8 mouse cellular contexts compared by ENCODE assay signal in genomic region chr5:140790392-140790791, GRCm38 (mm10). TPM values are rescaled to one million over a fixed set of nuclear protein-coding genes. Genes with fewer than 3 reads are reported as not detected.
DNase-seq lines count a peak whose midpoint lies in the region; ATAC-seq and TF ChIP-seq lines count a peak whose summit lies in the region.

No protein-coding gene starts in this region.

- peak overlapping the region; percentile 89 for H3K27ac ChIP-seq in liver, embryonic 11.5 days (ENCODE audit: low read depth, low read length)
- peak overlapping the region; percentile 84 for H3K27ac ChIP-seq in embryonic facial prominence, embryonic 15.5 days (replicated peaks)
- 0 out of 2 replicates have a peak overlapping the region, but pooled peaks have one; percentile 71 for H3K27ac ChIP-seq in intestine, postnatal 0 days (ENCODE audit: low read depth, low read length)
- peak overlapping the region; percentile 84 for H3K27ac ChIP-seq in neural tube, embryonic 14.5 days (ENCODE audit: low read depth, low read length)

- H3K4me2 ChIP-seq in liver, embryonic 11.5 days, result no peak overlapping the region
- no peak overlapping the region for H3K4me2 ChIP-seq in embryonic facial prominence, embryonic 15.5 days (replicated peaks)
- no peak overlapping the region for H3K4me2 ChIP-seq in intestine, postnatal 0 days (replicated peaks; ENCODE audit: low read depth)
- H3K4me2 ChIP-seq in neural tube, embryonic 14.5 days (ENCODE audit: low read depth, low read length), result no peak overlapping the region; the same call in 1 of the 2 replicates

- 58% methylated on average over 2 of the region's 2 CpGs for WGBS in liver, embryonic 11.5 days
- WGBS in embryonic facial prominence, embryonic 15.5 days, result 27% methylated on average over 2 of the region's 2 CpGs
- 34% methylated on average over 2 of the region's 2 CpGs for WGBS in intestine, postnatal 0 days
- WGBS in neural tube, embryonic 14.5 days, result 36% methylated on average over 2 of the region's 2 CpGs

- H3K9me3 ChIP-seq in liver, embryonic 11.5 days (ENCODE audit: control insufficient read depth, low read length), result no peaks in the 10 kb centered on the region
- no peaks in the 10 kb centered on the region for H3K9me3 ChIP-seq in embryonic facial prominence, embryonic 15.5 days (replicated peaks)
- H3K9me3 ChIP-seq in intestine, postnatal 0 days (ENCODE audit: control insufficient read depth), result no peaks in the 10 kb centered on the region
- H3K9me3 ChIP-seq in neural tube, embryonic 14.5 days (ENCODE audit: control insufficient read depth, low read length), result no peaks in the 10 kb centered on the region

- no peak for ATAC-seq in liver, embryonic 11.5 days (replicated peaks; ENCODE audit: low FRiP score)
- ATAC-seq in embryonic facial prominence, embryonic 15.5 days (ENCODE audit: insufficient number of reproducible peaks, low FRiP score, low TSS enrichment, low read depth), result no peak
- ATAC-seq in intestine, postnatal 0 days, result no peak
- ATAC-seq in neural tube, embryonic 14.5 days (ENCODE audit: low read depth), result no peak

- peaks cover under 1% of the 10 kb centered on the region; the same call in 1 of the 2 replicates for H3K36me3 ChIP-seq in liver, embryonic 11.5 days (ENCODE audit: control insufficient read depth, insufficient read depth, low read length)
- H3K36me3 ChIP-seq in embryonic facial prominence, embryonic 15.5 days, result 0 out of 2 replicates have a peak, but pooled peaks cover 1% of the 10 kb centered on the region
- H3K36me3 ChIP-seq in intestine, postnatal 0 days (ENCODE audit: control insufficient read depth, insufficient read depth), result no peaks in the 10 kb centered on the region
- no peaks in the 10 kb centered on the region for H3K36me3 ChIP-seq in neural tube, embryonic 14.5 days (ENCODE audit: control insufficient read depth, insufficient read depth, low read length)

- TF ChIP-seq CTCF in intestine, postnatal 0 days (IDR thresholded peaks at IDR 0.05; ENCODE audit: low read depth), result no peak

- H3K27me3 ChIP-seq in liver, embryonic 11.5 days (replicated peaks; ENCODE audit: control insufficient read depth, insufficient read depth, low read length), result no peaks in the 10 kb centered on the region
- H3K27me3 ChIP-seq in embryonic facial prominence, embryonic 15.5 days, result no peaks in the 10 kb centered on the region
- H3K27me3 ChIP-seq in intestine, postnatal 0 days (replicated peaks; ENCODE audit: control insufficient read depth, insufficient read depth, low read length), result no peaks in the 10 kb centered on the region
- H3K27me3 ChIP-seq in neural tube, embryonic 14.5 days (ENCODE audit: control insufficient read depth, insufficient read depth, low read length), result no peaks in the 10 kb centered on the region

- no peak for DNase-seq in liver, embryonic 11.5 days (ENCODE audit: low spot score)
- no peak for DNase-seq in liver
- DNase-seq in gastrocnemius, postnatal 25 days, result no peak
- DNase-seq in urinary bladder, postnatal 36 days (ENCODE audit: low spot score in 2 of 2), result no peak
- no peak for DNase-seq in T-cell, adult 2 months (ENCODE audit: low spot score)

- H3K4me1 ChIP-seq in liver, embryonic 11.5 days (replicated peaks; ENCODE audit: control insufficient read depth, insufficient read depth, low read length), result peaks cover 65% of the 10 kb centered on the region
- H3K4me1 ChIP-seq in embryonic facial prominence, embryonic 15.5 days, result peaks cover 71% of the 10 kb centered on the region
- peaks cover 11% of the 10 kb centered on the region; the same call in 1 of the 2 replicates for H3K4me1 ChIP-seq in intestine, postnatal 0 days (replicated peaks; ENCODE audit: control insufficient read depth, insufficient read depth, low read length)
- H3K4me1 ChIP-seq in neural tube, embryonic 14.5 days (ENCODE audit: control insufficient read depth, insufficient read depth, low read length), result peaks cover 27% of the 10 kb centered on the region; the same call in 1 of the 2 replicates

- no peak overlapping the region for H3K4me3 ChIP-seq in liver, embryonic 11.5 days (ENCODE audit: low read depth, low read length)
- H3K4me3 ChIP-seq in embryonic facial prominence, embryonic 15.5 days (replicated peaks), result no peak overlapping the region
- no peak overlapping the region for H3K4me3 ChIP-seq in intestine, postnatal 0 days (ENCODE audit: low read depth, low read length)
- H3K4me3 ChIP-seq in neural tube, embryonic 14.5 days (ENCODE audit: low read depth, low read length), result no peak overlapping the region

- no peak overlapping the region for H3K9ac ChIP-seq in liver, embryonic 11.5 days (ENCODE audit: low read depth, low read length)
- no peak overlapping the region for H3K9ac ChIP-seq in embryonic facial prominence, embryonic 15.5 days
- no peak overlapping the region for H3K9ac ChIP-seq in intestine, postnatal 0 days (ENCODE audit: low read depth, low read length)
- no peak overlapping the region for H3K9ac ChIP-seq in neural tube, embryonic 14.5 days (replicated peaks; ENCODE audit: low read depth, low read length)

RNA-seq across cellular contexts. Expression of gene Gna12, which starts 39.8 kb away (rescaled TPM):
- polyA plus RNA-seq in liver, embryonic 11.5 days (2014; fragmentation: Nextera tagmentation; extraction: Ambion mirVana), result 25.1 and 31.1 TPM in 2 replicates
- 24.6 and 35.3 TPM in 2 replicates for polyA plus RNA-seq in embryonic facial prominence, embryonic 15.5 days (2015; fragmentation: Nextera tagmentation; extraction: Ambion mirVana)
- polyA plus RNA-seq in intestine, postnatal 0 days (2015; fragmentation: Nextera tagmentation; extraction: Ambion mirVana), result 13.8 and 14.4 TPM in 2 replicates
- 17.0 and 19.5 TPM in 2 replicates for polyA plus RNA-seq in neural tube, embryonic 14.5 days (2014; fragmentation: Nextera tagmentation; extraction: Ambion mirVana)
- 10 to 100 TPM; 26.2 to 27.7 TPM for total RNA-seq in gastrocnemius, postnatal 25 days (2021)
